Mouse (Mus musculus): ENCODE results near the gene Fars2.
"Not testable (repeated sequence)": the region's sequence is repeated elsewhere in the genome, so short reads cannot be mapped to it uniquely, and the experiment has no call there.

Fars2 gene

GRCm38 (mm10) chr13:36140247-36141016 is 23.2 kb downstream of the Fars2 start:
- no peak for DNase-seq (ENCODE audit: low read depth)

GRCm38 (mm10) chr13:36145601-36146000 is 28.4 kb downstream of the Fars2 start:
- peak; percentile 20 for DNase-seq (ENCODE audit: low read depth)

DNA sequence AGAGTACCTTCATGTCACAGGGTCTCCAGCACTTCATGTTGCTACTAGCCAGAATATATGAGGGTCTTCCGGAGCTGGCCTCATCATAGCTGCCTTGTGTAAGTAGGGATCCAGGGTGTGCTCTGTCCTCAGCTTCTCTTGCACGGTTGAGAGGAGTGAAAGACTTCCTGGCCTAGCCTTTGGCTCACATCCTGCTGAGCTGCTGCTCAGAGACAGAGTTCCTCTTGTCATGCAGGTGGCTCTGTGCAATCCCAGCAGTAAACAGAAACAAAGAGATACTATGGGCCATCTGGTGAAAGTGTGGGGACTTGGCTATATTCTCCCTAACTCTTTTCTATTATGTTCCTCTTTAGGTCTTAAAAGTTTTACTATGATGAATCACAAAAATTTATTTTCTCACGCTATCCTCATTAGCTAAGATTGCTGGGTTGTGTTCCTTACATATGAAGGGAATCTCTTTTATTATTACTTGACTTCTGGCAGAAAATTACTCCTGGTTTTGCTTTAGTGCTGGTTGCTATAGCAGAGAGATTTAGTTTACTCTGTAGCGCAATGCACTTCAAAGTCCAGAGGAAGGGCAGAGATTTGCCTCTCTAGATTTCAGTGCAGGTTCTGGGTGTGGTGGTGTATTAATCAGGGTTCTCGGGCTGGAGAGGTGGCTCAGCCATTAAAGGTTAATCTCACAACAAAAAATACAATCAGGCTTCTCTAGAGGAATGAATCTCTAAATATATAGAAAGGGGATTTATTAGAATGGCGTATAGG is 32.1 kb downstream of the Fars2 start:
- peak; percentile 19 for DNase-seq (ENCODE audit: low read depth)

GRCm38 (mm10) chr13:36150272-36150671 is 33.1 kb downstream of the Fars2 start:
- no peak for DNase-seq (ENCODE audit: low read depth)

DNA sequence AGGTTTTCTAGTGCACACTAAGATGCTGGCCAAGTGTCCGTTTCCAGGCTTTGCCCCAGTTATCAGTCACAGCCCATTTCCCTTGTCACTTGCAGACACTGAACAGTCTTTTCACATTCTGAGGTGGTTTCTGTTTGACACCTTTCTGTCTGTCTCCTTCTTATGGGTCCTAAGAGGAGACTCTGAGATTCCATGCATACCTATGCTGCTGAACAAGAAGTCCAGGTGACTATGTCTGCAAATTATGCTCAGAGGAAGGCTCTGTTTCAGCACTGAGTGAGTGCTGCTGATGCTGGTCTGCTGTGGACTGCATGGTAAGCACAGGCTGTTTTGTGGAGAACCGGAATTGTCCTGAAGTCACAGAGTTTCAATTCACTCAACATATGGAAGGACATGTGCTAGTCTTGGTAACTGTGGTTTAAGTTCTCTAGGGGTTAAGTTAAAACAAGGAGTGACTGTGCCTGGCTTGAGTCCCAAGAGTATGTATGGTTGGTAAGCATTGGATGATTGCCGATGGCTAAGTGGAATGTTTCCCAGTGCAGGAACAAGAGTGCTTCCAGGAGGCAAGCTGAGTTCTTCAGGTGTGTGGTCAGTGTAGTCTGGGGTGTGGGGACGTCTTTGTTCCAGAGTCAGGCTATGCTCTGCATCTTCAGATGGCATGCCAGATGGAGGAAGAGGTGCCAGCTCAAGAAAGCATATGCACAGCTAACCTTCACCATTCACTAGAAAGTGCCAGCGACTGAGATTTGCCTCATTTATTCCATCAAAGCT is 35.7 kb downstream of the Fars2 start:
- DNase-seq (ENCODE audit: low read depth) = no peak

DNA sequence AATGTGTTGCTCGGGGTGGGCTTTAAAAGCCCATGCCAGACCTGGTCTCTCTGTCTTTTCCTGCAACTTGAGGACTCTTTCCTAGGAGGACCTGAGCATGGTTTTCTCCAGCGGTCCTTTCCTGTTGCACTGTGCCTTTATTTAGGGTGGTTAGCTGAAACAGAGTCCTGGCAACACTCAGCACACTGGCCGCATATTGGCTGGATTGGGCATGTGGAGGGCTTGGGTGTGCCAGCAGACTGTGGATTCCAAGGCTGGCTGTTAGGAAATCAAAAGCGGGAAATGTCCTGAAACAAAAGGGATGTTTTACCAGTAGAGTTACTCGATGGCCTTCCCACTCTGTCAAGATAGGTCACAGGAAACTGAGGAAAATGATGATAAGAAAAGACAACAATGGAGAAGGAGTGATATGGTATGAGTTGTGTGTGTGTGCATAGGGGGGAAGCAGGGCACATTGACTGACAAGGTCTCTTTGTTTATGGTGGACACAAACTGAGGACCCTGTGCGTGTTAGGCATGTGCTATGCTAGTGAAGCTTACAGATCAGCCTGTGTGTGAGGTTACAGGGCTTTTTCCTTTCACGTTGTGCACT is 39.2 kb downstream of the Fars2 start:
- DNase-seq (ENCODE audit: low read depth) = no peak

DNA sequence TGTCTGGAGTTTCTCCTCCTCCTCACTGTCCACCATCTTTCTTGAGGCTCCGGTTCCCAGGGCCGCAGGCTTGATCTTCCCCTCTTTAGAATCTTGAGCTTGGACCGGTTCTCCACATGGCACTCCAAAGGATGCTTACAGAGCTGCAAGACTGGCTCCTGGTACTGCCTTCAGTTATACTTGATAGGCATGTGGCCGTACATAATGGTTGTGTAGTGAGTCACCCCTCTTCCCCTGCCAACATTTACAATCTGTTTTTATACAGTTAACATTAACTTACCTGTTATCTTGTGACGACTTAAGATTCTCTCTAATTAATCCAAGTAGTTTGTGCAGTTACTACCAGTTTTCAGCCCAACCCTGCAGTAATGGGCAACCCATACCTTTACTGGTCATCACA is 46.2 kb downstream of the Fars2 start:
- no peak for DNase-seq (ENCODE audit: low read depth)

DNA sequence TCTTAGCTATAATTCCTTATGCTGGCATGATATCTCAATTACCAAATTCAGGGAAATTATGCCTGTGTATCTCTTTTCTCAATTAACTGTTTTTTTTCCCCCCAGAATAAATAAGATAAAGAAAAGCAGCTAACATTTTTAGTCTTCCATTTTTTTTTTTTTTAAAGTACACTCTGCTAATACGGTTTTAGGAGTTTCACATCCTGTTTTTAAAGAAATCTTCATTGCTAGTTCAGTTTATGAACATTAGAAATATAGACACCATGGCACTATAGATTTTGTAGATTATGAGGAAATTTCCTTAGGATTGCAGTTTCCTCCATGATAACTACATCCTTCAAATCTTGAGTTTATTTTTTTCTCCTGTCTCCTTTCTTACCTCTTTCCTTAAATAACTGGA is 46.7 kb downstream of the Fars2 start:
- no peak for DNase-seq (ENCODE audit: low read depth)

DNA sequence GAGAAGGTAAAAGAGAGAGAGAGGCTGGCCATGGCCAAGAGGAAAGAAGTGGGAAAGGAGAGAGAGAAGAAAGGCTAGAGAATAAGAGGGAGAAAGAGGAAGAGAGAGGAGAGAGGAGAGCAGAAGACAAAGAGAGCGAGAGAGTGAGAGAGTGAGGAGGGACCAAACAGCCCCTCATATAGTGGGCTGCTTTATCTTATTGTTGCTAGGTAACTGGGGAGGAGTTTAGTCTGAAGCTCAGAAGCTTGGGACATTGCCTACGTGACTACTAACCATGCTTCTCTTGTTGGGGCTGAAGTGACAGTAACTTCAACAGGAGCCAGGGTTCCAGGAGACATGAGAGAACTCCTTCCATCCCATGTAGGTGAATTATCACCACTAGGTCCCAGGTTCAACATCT is 55.8 kb downstream of the Fars2 start:
- not testable (repeated sequence) for DNase-seq (ENCODE audit: low read depth)

DNA sequence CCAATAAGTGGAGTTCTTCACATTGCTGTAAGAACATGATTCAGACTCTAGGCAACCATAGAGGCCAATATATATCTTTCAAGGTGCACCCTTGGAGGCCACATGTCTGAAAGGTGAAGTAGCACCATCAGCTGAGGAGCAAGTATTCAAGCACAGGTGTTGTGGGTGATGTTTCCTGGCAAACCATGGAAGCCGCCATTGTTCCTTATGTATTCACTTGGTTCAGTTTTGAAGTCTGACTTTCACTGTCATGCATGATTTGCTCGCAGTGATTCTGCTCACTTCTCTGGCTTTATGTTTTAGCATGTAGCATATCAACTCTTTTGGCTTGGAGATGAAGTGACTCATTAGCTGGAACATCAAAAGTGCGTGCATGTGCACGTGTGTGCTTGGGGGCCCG is 56.9 kb downstream of the Fars2 start:
- no peak for DNase-seq (ENCODE audit: low read depth)

DNA sequence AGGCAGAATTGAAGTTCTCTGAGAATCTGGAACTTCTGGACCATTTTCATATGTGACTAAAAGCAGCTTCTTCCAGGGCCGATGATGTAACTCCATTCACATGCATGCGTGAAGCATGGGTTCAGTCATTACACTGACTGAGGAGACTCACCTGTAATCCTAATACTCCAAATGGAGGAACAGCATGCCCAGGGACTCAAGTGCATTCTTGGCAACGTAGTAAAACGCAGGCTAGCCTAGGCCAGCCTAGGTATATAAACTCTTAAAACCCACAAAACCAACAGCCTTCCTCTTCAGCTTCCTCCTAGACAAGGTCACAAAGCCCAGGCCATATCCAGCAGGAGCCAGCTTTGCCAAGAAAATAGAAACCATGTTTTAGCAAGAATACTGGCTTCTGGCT is 57.6 kb downstream of the Fars2 start:
- no peak for DNase-seq (ENCODE audit: low read depth)

GRCm38 (mm10) chr13:36181231-36181630 is 64.0 kb downstream of the Fars2 start:
- no peak for DNase-seq (ENCODE audit: low read depth)

DNA sequence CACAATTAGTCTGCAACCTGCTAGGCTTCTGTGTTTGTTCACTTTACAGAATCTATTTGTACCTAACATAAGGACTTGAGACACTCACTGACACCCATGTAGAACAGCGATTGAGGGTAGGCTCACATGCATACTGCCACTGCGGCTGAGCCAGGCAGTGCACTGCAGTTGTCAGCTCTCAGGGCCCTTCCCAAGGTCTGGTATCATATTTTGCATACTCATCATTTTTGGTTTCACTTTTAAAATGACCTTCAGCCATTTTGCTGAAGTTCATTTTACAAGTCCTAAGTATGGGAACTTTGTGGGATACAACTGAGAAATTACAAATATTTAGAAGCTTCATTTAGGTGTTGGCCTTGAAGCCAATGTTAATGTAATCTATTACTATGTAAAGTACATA is 73.4 kb downstream of the Fars2 start:
- no peak for DNase-seq (ENCODE audit: low read depth)

DNA sequence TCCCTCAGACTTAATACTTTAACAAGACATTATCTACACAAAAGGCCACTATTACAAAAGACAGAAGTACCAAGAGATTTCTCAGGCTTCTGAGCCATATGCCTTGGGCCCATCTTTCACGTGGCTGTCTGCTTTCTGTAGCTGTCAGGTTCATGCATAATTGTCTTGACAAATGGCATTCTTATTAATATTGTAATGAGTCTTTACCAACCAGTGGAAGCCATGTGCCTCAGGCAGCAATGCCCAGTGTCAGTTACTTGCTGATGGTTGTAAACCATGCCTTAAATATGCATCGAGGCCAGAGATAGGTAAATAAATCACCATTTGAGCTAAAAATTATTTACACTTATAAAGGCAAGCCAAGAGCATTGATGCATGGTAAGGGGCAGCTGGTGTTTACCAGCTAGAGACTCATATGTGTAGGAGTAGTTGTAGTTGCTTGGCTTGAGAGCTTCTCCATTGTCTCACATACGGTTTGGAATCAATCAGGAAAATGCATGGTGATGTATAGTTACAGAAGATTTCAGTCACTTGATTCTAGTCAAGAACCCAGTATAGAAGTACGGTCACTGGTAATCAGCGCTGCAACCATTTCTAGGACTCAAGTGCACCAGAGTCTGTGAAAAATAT is 76.4 kb downstream of the Fars2 start:
- DNase-seq (ENCODE audit: low read depth) = no peak

- no peak for DNase-seq (ENCODE audit: low read depth)
Measured at GRCm38 (mm10) chr13:36199288-36199687, 82.1 kb downstream of the Fars2 start.

DNA sequence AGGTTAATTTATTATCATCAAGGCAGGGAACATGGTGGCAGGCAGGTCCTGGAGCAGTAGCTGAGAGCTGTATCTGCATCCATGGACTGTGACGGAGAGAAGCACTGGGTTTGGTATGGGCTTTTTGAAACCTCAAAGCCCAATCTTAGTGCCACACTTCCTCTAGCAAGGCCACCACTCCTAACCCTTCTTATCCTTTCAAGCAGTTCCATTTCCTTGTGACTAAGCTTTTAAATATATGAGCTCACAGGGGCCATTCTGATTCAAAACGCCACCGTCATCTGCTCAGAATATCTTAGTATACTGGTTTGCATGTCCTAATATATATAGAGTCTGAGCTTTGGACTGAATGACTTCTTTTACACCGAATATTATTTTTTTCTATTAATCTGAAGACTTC is 83.2 kb downstream of the Fars2 start:
- no peak for DNase-seq (ENCODE audit: low read depth)

DNA sequence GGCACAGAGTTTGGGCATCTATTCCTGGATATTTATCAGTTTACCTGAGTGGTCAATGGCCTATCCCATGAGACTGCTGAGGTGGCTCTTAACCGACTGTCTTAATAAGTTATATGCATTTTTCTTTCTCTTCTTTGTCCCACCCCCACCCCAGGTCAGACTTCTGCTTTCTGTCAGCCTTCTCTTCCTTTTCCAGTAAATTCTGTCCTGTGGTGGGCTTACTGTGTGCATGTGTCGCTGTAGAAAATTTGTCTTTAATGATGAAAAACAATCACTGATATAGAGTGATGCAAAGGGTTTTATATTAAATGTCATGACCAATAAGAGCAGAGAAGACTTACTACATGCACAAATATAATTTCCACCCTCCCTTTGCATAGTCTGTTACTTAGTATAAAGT is 85.3 kb downstream of the Fars2 start:
- no peak for DNase-seq (ENCODE audit: low read depth)

DNA sequence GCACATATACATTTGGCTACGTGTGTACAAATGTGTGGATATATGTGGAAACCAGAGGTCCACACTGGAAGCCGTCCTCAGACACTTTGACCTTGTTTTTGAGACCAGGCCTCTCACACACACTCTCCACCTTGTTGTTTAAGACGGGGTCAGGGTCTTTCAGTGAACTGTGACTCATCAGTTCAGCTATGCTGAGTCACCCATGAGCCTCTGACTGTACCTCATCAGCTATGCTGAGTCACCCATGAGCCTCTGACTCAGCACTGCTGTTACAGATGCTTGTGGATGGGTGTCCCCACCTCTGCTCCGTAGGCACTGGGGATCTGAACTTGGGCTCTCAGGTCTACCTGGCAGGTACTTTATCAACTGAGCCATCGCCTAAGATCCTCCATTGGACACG is 85.8 kb downstream of the Fars2 start:
- no peak for DNase-seq (ENCODE audit: low read depth)

- DNase-seq (ENCODE audit: low read depth) = no peak
Measured at GRCm38 (mm10) chr13:36204320-36204719, 87.1 kb downstream of the Fars2 start.

- DNase-seq (ENCODE audit: low read depth) = no peak
Measured at GRCm38 (mm10) chr13:36210965-36211364, 93.8 kb downstream of the Fars2 start.

- DNase-seq (ENCODE audit: low read depth) = no peak
Measured at GRCm38 (mm10) chr13:36214056-36214455, 96.8 kb downstream of the Fars2 start.

GRCm38 (mm10) chr13:36216005-36216404 is 98.8 kb downstream of the Fars2 start:
- DNase-seq (ENCODE audit: low read depth) = no peak
